Mouse (Mus musculus) gastrocnemius, postnatal 4 days (tissue): ENCODE data around the gene Il9r. TPM values are rescaled to one million over a fixed set of nuclear protein-coding genes. Genes with fewer than 3 reads are reported as not detected.

ENCODE experiments used
- DNase-seq, 2 experiments: peaks; one replicate each; pipeline ENCODE4 v3.0.0; 2021 to 2022; ENCODE audit warnings: low spot score in 2 of 2, mixed read lengths in 2 of 2
- total RNA-seq, 2 experiments: library from RNA; stranded (reverse); gene quantifications; 2 replicates each; pipeline ENCODE4 v1.2.3; 2021

The Il9r gene
- total RNA-seq, 2 experiments from 2014 or later: 0.12 to 0.23 TPM

DNA sequence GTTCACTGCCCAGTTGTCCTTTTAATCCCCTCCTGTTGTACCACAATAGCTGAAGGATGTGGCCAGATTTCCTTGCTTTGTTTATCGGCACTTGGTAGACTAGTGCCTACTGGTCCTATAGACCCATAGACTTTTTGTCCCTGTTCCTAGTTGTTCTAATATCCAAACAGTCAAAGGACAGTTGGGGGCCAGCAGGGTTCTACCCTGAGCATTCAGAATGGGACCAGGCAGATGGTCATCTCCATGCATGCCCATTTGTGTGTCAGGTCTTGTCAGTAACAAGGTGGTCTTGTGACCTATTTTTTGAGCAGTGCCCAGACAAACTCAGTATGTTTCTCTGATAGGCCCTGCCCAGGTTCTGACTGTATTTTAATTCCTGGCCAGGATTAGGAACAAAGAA is 27.0 kb upstream of the Il9r start:
- DNase-seq: no peak

DNA sequence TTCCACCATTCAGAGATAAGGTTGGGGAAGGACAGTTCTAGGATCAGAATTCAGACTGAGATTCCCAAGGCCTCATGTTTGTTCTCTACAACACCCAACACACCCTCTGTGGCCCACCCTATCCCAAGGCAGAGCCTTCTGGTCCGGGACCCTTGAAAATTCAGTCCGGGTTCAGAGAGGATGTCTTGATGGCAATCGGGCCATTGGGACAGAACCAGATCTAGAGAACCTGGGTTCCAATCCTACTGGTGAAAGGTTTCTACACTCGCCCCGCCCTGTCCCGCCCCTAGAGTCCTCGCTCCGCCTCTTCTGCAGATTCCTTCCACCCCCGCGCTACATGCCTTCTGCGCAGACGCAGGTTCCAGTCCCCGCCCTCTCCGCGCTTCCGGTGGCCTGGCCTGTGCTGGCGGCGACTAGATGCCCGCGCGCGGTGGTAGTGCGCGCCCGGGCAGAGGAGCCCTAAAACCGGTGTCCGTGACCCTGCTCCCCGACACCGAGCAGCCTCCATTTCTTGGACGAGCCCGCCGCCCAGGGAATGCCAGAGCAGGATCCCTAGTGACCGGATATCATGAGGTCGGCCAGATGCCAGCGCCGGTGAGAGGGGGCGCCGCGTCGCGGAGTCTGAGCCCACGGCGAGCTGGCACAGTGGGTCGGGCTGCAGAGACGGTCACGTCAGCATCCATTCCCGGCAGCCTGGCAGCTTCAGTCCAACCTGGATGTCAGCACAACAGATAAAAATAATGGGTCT is 26.2 kb upstream of the Il9r start, which contains the start of gene Mpg:
Gene Mpg (plus strand): TSS at position 382 of the 748 bp plus-strand sequence.
- peak; percentile 84 to 89 for DNase-seq

DNA sequence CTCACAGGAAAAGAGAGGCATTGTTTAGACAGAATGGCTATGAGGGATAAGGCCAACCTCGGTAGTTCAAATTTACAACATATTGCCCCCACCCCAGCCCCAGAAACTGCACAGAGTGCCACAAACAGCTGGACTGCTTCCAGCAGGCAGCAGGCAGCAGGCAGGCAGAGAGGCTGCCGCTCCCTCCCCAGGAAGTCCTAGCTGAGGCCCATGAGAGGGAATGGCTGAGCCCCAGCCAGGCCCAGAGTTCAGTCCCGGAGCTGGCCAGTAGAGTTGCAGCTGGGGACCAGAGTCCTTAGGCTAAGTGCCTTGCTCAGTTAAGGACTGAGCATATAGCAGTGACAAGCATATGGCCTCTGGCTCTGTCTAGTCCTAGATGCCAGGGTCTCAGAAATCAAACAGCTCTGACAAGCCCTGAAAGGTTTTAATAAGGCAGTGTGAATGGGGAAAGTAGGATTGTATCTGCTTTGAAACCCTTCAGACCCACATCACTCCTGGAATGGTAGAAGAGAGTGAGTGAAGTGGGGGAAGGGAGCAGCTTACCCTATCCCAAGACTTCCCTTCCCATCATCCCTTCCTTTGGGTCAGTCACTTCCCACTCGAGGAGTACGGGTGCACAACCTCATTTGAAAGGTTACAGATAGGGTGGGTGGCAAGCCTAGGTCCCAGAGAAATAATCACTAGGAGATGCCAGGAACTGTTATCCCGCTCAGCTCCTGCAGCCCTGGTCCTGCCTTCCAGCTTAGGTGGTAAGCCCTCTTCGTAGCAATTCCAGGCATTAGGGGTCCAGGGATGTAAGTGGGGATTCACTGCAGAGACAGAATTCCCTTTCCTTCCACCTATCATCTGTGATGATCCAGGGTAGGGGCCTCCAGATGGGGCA is 25.4 kb upstream of the Il9r start:
- DNase-seq: peak in 1 of 2 experiments; percentile 53

DNA sequence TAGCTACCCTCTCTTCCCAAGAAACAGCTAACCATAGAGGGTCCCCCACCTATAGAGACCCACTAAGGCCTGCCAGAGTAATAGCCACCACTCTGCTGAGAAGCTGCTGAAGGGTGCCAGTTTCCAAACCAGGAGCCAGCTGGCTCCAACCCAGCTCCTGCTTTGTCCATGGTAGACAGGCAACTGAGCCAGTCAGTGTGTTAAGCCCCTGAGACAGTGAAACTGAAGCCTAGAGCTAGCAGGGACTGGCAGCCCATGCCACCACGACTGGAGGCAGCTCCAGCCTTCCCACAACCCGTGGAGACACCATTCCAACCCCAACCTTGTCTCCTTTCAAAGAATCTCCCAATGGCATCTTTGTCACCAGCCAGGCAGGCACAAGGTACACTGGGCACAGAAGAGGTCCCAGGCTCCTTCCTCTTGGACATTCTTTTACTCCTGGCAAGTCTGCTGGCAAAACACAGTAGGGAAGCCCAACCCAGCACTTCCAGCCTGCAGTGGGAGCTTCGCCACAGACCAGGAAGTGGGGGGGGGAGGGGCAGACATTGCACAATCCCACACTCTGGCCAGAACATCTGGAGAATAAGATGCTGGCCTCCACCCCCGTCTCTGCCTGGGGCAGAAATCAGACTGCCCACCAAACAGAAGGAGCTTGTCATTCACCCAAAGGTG is 24.5 kb upstream of the Il9r start:
- DNase-seq: peak; percentile 81 to 89

DNA sequence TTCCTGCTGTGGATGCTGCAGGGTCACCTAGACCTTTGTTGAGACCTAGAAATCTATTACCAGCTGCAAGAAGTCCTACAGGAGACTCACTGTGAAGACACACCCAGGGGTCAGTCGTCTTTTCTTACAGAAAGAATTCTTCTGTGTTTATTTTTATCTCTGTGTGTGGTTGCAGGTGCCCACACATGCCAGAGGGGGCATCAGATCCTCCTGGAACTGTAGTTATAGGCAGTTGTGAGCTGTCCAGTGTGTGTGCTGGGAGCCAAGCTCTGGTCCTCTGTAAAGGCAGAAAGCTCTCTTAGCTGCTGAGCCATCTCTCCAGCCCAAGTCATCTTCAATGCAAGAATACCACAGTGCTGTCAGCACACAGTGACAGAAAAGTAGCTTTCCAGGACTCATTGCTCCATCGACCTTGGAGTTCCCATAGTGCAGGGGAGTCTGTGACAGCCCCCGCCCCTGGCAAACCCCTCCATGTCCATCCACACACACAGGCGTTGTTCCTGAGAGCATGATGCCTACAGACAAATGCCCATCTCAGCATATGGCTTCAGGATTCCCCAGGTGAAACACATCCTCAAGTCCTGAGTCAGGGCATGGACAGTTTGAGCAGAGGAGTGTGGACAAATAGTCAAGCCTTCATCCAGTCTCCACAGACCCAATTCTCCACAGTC is 23.4 kb upstream of the Il9r start:
- no peak for DNase-seq

DNA sequence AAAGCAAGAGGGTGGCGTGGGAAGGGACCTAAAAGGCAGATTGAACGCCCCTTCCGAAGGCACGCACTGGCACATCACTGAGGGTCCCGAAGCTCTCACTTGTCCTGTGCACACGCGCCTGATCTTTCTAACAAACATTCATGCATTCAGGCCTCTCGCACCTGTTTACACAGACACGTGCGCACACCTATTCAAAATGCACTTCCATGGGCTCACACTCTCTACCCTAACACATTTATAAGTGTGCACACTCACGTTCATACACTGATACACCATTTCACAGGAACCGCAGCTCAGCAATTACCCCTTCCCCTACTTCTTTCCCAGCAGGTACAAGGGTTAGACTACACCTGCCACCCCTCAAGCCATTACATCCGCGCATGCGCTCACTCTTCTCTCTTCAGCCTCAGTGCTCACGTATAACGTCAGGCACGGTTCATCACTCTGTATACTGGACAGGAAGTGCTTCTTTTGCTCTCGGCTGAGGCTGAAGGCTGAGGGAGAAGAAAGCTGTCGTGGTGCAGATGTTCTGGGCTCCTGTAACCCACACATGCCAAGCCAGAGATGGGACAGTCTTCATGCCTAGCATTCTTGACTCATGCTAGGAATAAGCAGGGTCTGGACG is 22.6 kb upstream of the Il9r start:
- DNase-seq: no peak

DNA sequence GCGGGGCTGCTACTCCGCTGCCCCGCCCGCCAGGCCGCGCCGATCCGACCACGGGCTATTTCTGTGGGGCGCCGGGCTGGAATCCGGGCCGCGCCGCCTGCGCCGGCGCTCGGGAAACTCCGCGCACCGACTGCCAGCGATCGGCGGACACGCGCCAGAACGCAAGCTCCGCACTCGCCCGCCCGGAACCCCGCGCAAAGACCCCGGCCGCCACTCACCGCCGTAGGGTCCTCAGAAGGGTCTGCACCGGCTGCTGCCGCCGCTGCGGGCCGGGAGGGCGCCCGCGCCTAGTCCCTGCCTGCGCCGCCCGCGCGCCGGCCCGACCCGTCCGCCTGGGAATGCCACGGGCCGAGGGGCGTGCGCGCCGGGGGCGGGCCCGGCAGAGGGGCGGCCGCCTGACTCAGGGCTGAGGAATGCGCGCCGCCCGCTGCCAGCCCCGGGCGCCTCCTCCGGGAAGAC is 21.9 kb upstream of the Il9r start, which contains the start of gene Rhbdf1:
Gene Rhbdf1 (minus strand): TSS at position 350 of the 459 bp plus-strand sequence.
- DNase-seq: peak; percentile 74 to 79

DNA sequence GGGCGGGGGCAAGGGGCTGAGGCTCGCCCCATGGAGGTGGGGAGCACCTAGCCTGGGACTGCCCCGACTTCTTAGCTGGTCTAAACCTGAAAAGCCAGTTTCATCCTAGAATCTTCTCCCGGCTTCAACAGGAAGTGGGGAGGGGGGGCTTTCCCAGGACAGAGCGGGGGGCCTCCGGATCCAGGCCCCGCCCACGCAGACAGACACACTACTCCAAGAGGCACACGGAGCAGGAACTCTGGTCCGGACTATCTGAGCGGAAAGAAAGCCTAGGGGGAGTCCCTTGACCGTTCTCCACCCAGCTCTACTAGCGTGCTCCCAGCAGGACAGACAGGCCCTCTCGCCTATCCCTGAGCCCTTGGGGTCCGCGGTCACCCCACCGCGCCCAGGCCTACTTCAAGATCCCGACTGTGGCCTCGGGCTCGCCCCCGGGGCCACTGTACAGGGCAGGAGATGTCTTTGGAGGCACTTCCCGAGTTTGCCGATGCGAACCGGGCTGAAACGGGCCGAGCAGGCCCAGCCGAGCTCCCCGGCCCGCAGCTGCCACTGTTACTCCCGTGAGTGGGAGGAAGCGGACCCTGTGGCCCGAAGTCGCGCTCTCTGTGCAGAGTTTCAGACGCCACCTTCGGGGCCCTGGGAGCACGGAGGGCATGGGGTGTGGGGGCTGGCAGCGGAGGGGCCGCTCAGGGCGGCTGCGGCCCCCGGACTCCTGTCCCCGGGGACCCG is 21.3 kb upstream of the Il9r start:
- DNase-seq: peak; percentile 46 to 73

DNA sequence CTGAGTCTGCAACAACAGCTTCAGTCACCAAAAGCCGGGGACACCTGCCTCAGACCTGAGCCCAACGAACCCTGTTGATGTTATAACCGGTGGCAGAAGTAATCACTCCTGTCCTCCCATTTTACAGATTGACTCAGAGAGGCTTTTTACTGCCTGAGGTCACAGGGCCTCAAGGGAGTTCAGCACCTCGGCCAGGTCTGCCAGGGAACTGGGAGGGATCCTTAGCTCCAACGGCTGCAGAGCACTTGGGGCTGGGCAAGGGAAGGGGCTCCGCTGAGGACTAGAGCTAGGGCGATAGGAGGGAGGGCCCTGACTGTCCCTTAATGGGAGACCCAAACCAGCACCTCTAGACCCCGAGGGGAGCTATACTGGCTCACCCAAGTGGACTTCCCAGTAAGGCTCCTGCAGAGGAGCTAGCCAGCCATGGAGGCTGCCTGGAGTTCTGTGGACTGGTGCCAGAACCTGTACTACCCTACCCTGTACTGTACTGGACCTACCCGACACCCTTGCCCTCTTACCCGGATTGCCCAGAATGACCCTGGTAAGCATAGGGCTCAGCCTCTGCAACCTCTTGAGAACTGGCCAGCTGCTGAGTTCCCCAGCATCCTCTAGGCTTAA is 20.6 kb upstream of the Il9r start:
- no peak for DNase-seq

DNA sequence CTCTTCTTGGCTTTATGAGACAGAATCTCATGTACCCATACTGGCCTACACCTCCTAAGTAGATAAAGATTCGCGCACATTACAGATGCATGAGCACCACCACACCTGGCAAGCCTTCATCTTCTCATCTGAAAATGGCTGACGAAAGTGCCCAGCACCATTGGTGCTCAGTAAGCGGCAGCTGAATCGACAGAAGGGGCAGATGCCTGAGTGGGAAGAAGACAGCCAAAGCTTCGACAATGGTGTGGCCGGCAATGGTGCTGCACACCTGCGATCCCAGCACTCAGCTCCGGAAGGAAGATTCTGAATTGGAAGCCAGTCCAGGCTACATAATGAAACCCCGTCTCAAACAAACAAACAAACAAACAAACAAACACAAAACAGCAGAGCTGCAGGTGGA is 19.2 kb upstream of the Il9r start:
- DNase-seq: no peak

DNA sequence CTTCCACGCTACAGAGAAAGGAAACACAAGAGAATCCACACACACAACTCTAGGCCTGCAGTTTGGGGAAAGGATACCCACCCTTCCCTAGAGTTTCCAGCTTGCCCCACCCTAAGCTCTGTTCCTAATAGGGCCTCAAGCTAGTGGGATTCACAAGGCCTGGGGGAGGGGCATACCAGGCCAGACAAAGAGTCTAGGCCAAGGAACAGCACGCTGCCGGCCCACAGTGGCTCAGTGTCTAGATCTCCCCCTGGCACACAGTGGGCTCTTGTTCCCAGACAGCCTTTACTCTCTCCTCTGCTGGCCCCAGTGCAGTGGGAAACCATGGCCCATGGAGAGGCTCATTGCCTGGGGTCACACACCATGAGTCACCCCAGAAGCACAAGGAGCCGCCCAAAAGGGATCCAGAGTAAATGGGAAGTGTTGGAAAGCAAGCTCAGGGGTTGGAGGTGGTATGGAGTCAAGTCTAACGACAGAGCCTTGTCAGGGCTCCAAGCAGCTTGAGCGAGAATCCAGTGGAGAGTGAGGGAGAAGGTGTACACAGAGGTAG is 18.5 kb upstream of the Il9r start:
- DNase-seq: no peak

DNA sequence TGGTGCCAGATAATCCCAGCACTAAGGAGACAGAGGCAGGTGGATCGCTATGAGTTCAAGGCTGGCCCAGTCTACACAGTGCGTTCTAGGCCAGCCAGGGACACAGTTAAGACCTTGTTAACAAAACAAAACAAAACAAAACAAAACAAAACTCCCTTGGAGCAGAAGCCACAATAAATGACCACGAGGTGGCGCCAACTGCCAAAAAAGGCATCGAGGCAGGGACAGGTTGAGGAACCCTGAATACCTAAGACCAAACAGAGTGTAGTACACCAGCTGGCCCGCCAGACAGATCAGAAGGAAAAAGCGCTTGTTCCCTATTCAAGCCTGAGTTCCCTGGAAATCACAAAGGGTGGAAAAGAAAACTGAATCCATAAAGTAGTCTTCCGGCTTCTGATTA is 16.8 kb upstream of the Il9r start:
- peak in 1 of 2 experiments; percentile 71 for DNase-seq

DNA sequence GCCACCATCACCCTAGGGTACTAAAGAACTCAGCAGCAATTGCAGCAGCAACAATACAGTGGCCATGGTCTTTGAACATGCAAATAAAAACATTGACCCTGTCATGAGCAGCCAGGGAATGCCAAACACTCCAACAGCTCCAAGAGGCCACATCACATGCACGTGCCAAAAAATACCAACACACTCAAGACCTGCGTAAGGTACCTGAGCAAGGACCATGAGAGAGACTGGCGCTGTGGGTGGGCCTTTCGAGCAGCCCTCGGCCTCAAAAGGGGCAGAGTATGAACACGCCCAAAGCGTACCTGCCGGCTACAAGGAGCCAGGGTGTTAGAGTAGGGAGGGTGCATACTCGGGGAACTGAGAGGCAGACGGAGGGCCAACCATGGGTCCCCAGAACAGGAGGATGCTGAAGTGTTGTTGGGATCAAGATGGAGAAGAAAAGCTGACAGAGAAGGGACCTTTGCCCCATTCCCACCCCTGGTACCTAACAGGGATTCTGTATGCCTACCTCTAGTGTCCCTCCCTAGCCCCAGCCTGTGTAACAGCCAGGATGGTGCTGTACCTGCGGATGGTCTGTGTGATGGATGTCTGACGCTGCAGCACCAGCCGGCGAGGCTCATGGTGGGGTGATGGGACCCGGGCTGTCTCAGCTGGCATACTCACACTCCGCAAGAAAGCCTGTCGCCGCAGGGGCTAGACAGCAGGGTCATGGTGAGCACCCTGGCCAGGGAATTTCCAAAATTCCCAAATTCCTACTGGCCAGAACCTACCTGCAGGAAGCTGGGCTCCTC is 15.5 kb upstream of the Il9r start:
- DNase-seq: no peak

DNA sequence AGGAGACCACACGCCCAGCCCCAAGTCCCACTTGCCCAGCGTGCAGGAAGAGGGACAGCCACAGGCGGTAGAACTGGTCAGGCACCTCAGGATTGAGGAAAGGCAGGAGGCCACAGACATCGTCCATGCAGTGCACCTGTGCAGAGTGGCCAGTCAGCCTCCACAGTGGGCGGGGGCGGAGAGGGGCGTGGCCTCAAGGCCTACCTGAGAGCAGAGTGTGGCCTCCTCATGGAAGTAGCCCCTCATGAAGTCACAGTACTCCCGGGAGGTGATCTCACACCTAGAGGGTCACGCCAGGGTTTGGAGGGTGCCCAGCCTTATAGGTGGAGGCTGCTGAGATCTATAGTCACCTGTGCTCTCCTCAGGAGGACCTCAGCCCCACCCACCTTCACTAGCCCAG is 10.5 kb upstream of the Il9r start:
- no peak for DNase-seq

DNA sequence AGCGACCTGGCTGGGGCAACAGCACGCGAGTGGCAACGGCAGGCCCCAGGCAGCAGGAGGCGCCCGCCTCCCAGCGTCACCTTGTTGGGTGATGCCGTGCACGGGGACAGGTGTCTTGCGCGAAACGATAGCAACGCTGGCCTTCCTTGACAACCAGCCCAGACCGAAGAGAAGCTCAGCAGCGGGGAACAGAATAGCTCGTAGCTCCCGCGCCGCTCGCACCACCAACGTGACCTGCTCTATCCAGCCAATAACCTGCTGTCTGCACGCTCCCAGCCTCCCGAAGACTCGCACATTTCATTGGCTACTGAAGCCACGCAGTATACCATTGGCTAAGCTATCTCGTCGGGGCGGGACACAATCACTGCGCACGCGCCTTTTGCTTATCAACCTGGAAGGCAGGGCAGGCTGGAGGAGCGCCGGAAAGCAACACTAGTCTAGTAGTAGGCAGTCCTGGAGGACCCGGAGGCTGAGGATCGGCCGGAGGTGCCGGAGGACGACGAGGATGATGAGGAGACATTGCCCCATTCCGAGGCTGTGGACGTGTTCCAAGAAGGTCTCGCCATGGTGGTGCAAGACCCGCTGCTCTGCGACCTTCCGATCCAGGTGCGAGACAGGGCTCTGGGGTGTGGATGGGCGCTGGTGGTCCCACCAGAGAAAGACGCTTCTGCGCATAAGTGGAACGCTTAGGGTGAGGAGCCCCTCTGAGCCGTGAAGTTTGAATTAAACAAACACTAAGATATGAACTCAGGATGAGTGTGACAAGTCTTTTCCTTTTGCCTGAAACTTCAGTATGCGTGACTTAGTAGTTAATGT is 5.2 kb upstream of the Il9r start, which contains the start of gene Snrnp25:
Gene Snrnp25 (plus strand): TSS at position 358 of the 816 bp plus-strand sequence.
- DNase-seq: peak; percentile 83 to 92

DNA sequence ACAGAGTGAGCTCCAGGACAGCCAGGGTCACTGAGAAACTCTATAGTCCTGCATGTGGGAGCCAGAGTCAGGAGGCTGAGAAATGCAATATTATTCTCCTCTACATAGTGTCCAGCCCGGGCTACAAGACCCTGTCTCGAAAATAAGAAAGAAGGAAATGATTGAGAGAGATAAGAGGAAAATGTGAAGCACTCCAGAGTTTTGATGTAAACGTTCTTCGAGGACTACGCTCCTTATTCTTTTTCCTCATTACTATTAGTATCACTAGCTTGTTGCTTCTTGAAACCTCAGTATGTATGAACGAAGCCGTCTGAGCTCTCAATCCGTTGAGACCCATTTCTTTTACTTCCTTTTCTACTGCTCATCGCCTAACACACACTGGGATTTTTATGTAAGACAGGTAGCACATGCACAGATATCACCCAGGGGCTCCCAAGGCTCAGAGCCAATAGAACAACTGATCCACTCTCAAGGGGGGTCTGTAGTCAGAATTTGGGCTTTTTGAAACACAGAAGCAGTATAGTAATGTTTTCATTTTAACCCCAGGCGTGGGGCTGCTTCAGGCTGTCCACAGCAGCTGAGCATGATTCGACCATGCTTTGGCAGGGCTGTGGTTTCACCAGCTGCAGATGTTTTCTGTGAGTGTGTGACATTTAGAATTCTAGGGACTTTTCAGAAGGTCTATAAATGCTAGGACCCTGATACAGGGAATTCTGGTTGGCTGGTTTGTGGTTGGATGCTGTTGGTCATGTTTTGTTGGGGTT is 2.0 kb upstream of the Il9r start:
- DNase-seq: no peak
